Mouse (Mus musculus): Measurements from ENCODE around the gene Mtch1. TPM values are rescaled to one million over a fixed set of nuclear protein-coding genes. Genes with fewer than 3 reads are reported as not detected.

The Mtch1 gene
- total and polyA plus RNA-seq, 3 experiments = 220 to 331 (median 280) TPM

Other genes starting within 250 kb of the Mtch1 start
- under 1 TPM; 0.14 to 0.62 TPM for gene Rab44, start 233.8 kb downstream of the Mtch1 start, total RNA-seq (2021)
- 0.30 and 0.31 TPM in 2 replicates for gene Rab44, start 233.8 kb downstream of the Mtch1 start, polyA plus RNA-seq (2012; rRNA removed)
- gene Cpne5, start 109.8 kb downstream of the Mtch1 start, total RNA-seq (2021) = under 1 TPM; 0.38 to 0.75 TPM
- gene Cpne5, start 109.8 kb downstream of the Mtch1 start, polyA plus RNA-seq (2012; rRNA removed) = 1.4 and 1.7 TPM in 2 replicates
- gene Ppil1, start 83.7 kb downstream of the Mtch1 start, total RNA-seq (2021) = 10 to 100 TPM; 19.7 to 28.0 TPM
- gene Ppil1, start 83.7 kb downstream of the Mtch1 start, polyA plus RNA-seq (2012; rRNA removed) = 24.6 and 26.2 TPM in 2 replicates
- 100 to 1,000 TPM; 146 to 151 TPM for gene BC004004, start 79.1 kb downstream of the Mtch1 start, total RNA-seq (2021)
- gene BC004004, start 79.1 kb downstream of the Mtch1 start, polyA plus RNA-seq (2012; rRNA removed) = 49.7 and 54.1 TPM in 2 replicates
- gene Pi16, start 30.3 kb downstream of the Mtch1 start, total RNA-seq (2021) = 10 to 100 TPM; 23.1 to 35.5 TPM
- gene Pi16, start 30.3 kb downstream of the Mtch1 start, polyA plus RNA-seq (2012; rRNA removed) = 21.5 and 29.9 TPM in 2 replicates
- gene Fgd2, start 13.0 kb upstream of the Mtch1 start, total RNA-seq (2021) = 1 to 10 TPM; 2.6 to 3.4 TPM
- gene Fgd2, start 13.0 kb upstream of the Mtch1 start, polyA plus RNA-seq (2012; rRNA removed) = 10.0 and 17.2 TPM in 2 replicates
- gene Pim1, start 142.8 kb upstream of the Mtch1 start, total RNA-seq (2021) = 100 to 1,000 TPM; 120 to 124 TPM
- gene Pim1, start 142.8 kb upstream of the Mtch1 start, polyA plus RNA-seq (2012; rRNA removed) = 150 and 153 TPM in 2 replicates
- not detected for gene Gm17657, start 201.7 kb upstream of the Mtch1 start, total RNA-seq (2021)
- not detected in 2 replicates for gene Gm17657, start 201.7 kb upstream of the Mtch1 start, polyA plus RNA-seq (2012; rRNA removed)
- gene Tbc1d22b, start 201.9 kb upstream of the Mtch1 start, total RNA-seq (2021) = 10 to 100 TPM; 24.2 to 30.5 TPM
- gene Tbc1d22b, start 201.9 kb upstream of the Mtch1 start, polyA plus RNA-seq (2012; rRNA removed) = 25.7 and 30.6 TPM in 2 replicates
- not detected for gene Tmem217, start 204.5 kb upstream of the Mtch1 start, total RNA-seq (2021)
- 0.88 and 1.6 TPM in 2 replicates for gene Tmem217, start 204.5 kb upstream of the Mtch1 start, polyA plus RNA-seq (2012; rRNA removed)

Data from adrenal gland, adult 2 months (tissue).